Mouse (Mus musculus) splenic B cell, adult 2 months (primary cell): ENCODE data around the gene Mid1.
"Not testable (repeated sequence)": the region's sequence is repeated elsewhere in the genome, so short reads cannot be mapped to it uniquely, and the experiment has no call there.

Source experiments
- DNase-seq: peaks from one replicate; pipeline ENCODE4 v3.0.0-alpha.2; 2011; ENCODE audit warnings: low read depth, low spot score
- H3K27me3 ChIP-seq: 2 replicates; pipeline ENCODE4 v1.6.1; 2012; ENCODE audit warnings: mild to moderate bottlenecking, low read length, moderate library complexity, mixed read lengths; ENCODE audit not compliant: control insufficient read depth, poor library complexity, insufficient read depth, severe bottlenecking
- H3K36me3 ChIP-seq: 2 replicates; pipeline ENCODE4 v1.6.1; 2012; ENCODE audit warnings: mild to moderate bottlenecking, low read length, moderate library complexity, mixed read lengths; ENCODE audit not compliant: control insufficient read depth, poor library complexity, insufficient read depth, severe bottlenecking

The Mid1 gene

GRCm38 (mm10) chrX:169998559-169999219 is 313.7 kb downstream of the Mid1 start:
- H3K36me3 ChIP-seq, DNase-seq, H3K27me3 ChIP-seq: not testable (repeated sequence)

GRCm38 (mm10) chrX:169999226-169999883 is 314.4 kb downstream of the Mid1 start:
- DNase-seq, result peak; percentile 77
- H3K36me3 ChIP-seq, H3K27me3 ChIP-seq: not testable (repeated sequence)

GRCm38 (mm10) chrX:169999912-170000641 is 315.1 kb downstream of the Mid1 start:
- DNase-seq, H3K36me3 ChIP-seq, H3K27me3 ChIP-seq: not testable (repeated sequence)

- H3K27me3 ChIP-seq, DNase-seq, H3K36me3 ChIP-seq: not testable (repeated sequence)
These were observed 315.8 kb downstream of the Mid1 start for GRCm38 (mm10) chrX:170000642-170001387.

GRCm38 (mm10) chrX:170001388-170001695 is 316.3 kb downstream of the Mid1 start:
- H3K36me3 ChIP-seq, DNase-seq, H3K27me3 ChIP-seq: not testable (repeated sequence)

GRCm38 (mm10) chrX:170002510-170003197 is 317.7 kb downstream of the Mid1 start:
- not testable (repeated sequence) for H3K27me3 ChIP-seq, H3K36me3 ChIP-seq, DNase-seq

- not testable (repeated sequence) for H3K27me3 ChIP-seq, H3K36me3 ChIP-seq, DNase-seq
These were observed 318.5 kb downstream of the Mid1 start for GRCm38 (mm10) chrX:170003536-170003935.

- H3K27me3 ChIP-seq, DNase-seq, H3K36me3 ChIP-seq: not testable (repeated sequence)
These were observed 319.2 kb downstream of the Mid1 start for GRCm38 (mm10) chrX:170004236-170004635.

GRCm38 (mm10) chrX:170004793-170005192 is 319.8 kb downstream of the Mid1 start:
- not testable (repeated sequence) for H3K27me3 ChIP-seq, H3K36me3 ChIP-seq, DNase-seq

- not testable (repeated sequence) for H3K36me3 ChIP-seq, DNase-seq, H3K27me3 ChIP-seq
These were observed 320.2 kb downstream of the Mid1 start for GRCm38 (mm10) chrX:170005194-170005593.

GRCm38 (mm10) chrX:170005695-170006297 is 320.8 kb downstream of the Mid1 start:
- not testable (repeated sequence) for DNase-seq, H3K27me3 ChIP-seq, H3K36me3 ChIP-seq

- DNase-seq, H3K27me3 ChIP-seq: not testable (repeated sequence)
- H3K36me3 ChIP-seq, result peaks cover 10% of the 10 kb centered on the region
These were observed 321.8 kb downstream of the Mid1 start for GRCm38 (mm10) chrX:170006694-170007247.

GRCm38 (mm10) chrX:170007375-170008178 is 322.6 kb downstream of the Mid1 start:
- H3K27me3 ChIP-seq, DNase-seq: not testable (repeated sequence)
- H3K36me3 ChIP-seq, result peaks cover 10% of the 10 kb centered on the region
